Mouse (Mus musculus): ENCODE results near the gene Capza1.
"Not testable (repeated sequence)": the region's sequence is repeated elsewhere in the genome, so short reads cannot be mapped to it uniquely, and the experiment has no call there.

The Capza1 gene

GRCm38 (mm10) chr3:104863786-104864650, at the start of gene Capza1, which contains the start of gene St7l:
Gene Capza1 (minus strand): TSS chr3:104864505.
Gene St7l (plus strand): TSS chr3:104864005.
- DNase-seq = peak; percentile 95

- DNase-seq = no peak
These were observed 44.9 kb upstream of the Capza1 start for GRCm38 (mm10) chr3:104909195-104909594.

- no peak for DNase-seq
These were observed 41.7 kb upstream of the Capza1 start for GRCm38 (mm10) chr3:104906007-104906406.

- no peak for DNase-seq
These were observed 41.1 kb upstream of the Capza1 start for GRCm38 (mm10) chr3:104905389-104905788.

GRCm38 (mm10) chr3:104901154-104901553, 36.8 kb upstream of the Capza1 start:
- no peak for DNase-seq

- DNase-seq = no peak
These were observed 31.8 kb upstream of the Capza1 start for GRCm38 (mm10) chr3:104896141-104896540.

GRCm38 (mm10) chr3:104888585-104888984, 24.3 kb upstream of the Capza1 start:
- no peak for DNase-seq

- no peak for DNase-seq
These were observed 5.3 kb upstream of the Capza1 start for GRCm38 (mm10) chr3:104869611-104870010.

- not testable (repeated sequence) for DNase-seq
These were observed 2.4 kb upstream of the Capza1 start for GRCm38 (mm10) chr3:104866674-104867073.

GRCm38 (mm10) chr3:104865341-104865788, 1.1 kb upstream of the Capza1 start:
- no peak for DNase-seq

GRCm38 (mm10) chr3:104864651-104865340, 491 bp upstream of the Capza1 start:
- DNase-seq = peak; percentile 93

GRCm38 (mm10) chr3:104858560-104858959, 5.7 kb downstream of the Capza1 start:
- DNase-seq = no peak

- DNase-seq = no peak
These were observed 8.2 kb downstream of the Capza1 start for GRCm38 (mm10) chr3:104856106-104856505.

- DNase-seq = no peak
These were observed 9.4 kb downstream of the Capza1 start for GRCm38 (mm10) chr3:104854866-104855265.

- DNase-seq = no peak
These were observed 9.8 kb downstream of the Capza1 start for GRCm38 (mm10) chr3:104854465-104854864.

GRCm38 (mm10) chr3:104846601-104847000, 17.7 kb downstream of the Capza1 start:
- DNase-seq = peak; percentile 29

- no peak for DNase-seq
These were observed 23.3 kb downstream of the Capza1 start for GRCm38 (mm10) chr3:104841049-104841448.

- no peak for DNase-seq
These were observed 28.5 kb downstream of the Capza1 start for GRCm38 (mm10) chr3:104835797-104836196.

- DNase-seq = no peak
These were observed 41.9 kb downstream of the Capza1 start for GRCm38 (mm10) chr3:104822413-104822812.

GRCm38 (mm10) chr3:104820426-104820825, 43.9 kb downstream of the Capza1 start:
- no peak for DNase-seq

- DNase-seq = no peak
These were observed 45.6 kb downstream of the Capza1 start for GRCm38 (mm10) chr3:104818749-104819134.

GRCm38 (mm10) chr3:104817991-104818748, 46.1 kb downstream of the Capza1 start, which contains the start of gene Mov10:
Gene Mov10 (minus strand): TSS chr3:104818563.
- DNase-seq = peak; percentile 93

- peak; percentile 77 for DNase-seq
These were observed 46.8 kb downstream of the Capza1 start for GRCm38 (mm10) chr3:104817481-104817990.

Data from kidney, postnatal 14 days (tissue).